21 mouse cellular contexts compared by ENCODE assay signal in genomic region chr13:12039967-12040366, GRCm38 (mm10).
DNase-seq lines count a peak whose midpoint lies in the region.
"Had no signal": no experiment of that assay in that cellular context is flagged by ENCODE, and none has a peak within 500 bp of the region (broad histone marks: within the 10 kb centered on the region; RNA-seq: fewer than 3 reads in every experiment).

No protein-coding gene starts in this region.

- H3K36me3 ChIP-seq in heart, embryonic 10.5 days: no peaks in the 10 kb centered on the region
- H3K36me3 ChIP-seq: embryonic facial prominence, embryonic 15.5 days; hindbrain, embryonic 13.5 days; liver, embryonic 13.5 days; midbrain, embryonic 12.5 days; neural tube, embryonic 15.5 days had no signal

- peak overlapping the region; percentile 56; the same call in 1 of the 2 replicates for H3K27ac ChIP-seq in heart, embryonic 10.5 days
- H3K27ac ChIP-seq: embryonic facial prominence, embryonic 15.5 days; gastrocnemius, adult 2 months; hindbrain, embryonic 13.5 days; kidney, postnatal 0 days; liver, embryonic 13.5 days; midbrain, embryonic 12.5 days; neural tube, embryonic 15.5 days had no signal

- intact Hi-C loops in heart, postnatal 10 days (cut with DNase I): no loop called here
- intact Hi-C loops in left cerebral cortex, postnatal 10 days (cut with DNase I): no loop called here

- 59% methylated on average over 3 of the region's 3 CpGs for WGBS in heart, embryonic 10.5 days

- DNase-seq in heart, embryonic 10.5 days (ENCODE audit: low spot score): no peak
- no peak for DNase-seq in heart, postnatal 10 days
- peak; percentile 42 for DNase-seq in left cerebral cortex, adult 11 months (ENCODE audit: low spot score)
- DNase-seq in left cerebral cortex, postnatal 10 days (ENCODE audit: extremely low spot score in 1 of 2, low spot score in 2 of 2): no peak
- DNase-seq in brain, adult 2 months (ENCODE audit: low read depth, low spot score): peak; percentile 86
- DNase-seq in right cerebral cortex, postnatal 36 days (ENCODE audit: low spot score in 2 of 2): peak; percentile 39 to 48
- no peak for DNase-seq in kidney, adult 9 months
- DNase-seq: adrenal gland, postnatal 36 days; cerebellum, adult 11 months; cerebellum, adult 9-11 months; gastrocnemius, adult 2 months; kidney, adult 11 months; layer of hippocampus, adult 9-11 months; liver, embryonic 13.5 days; lung, adult 2 months; lung, postnatal 14 days had no signal

- peaks cover 71% of the 10 kb centered on the region for H3K4me1 ChIP-seq in heart, embryonic 10.5 days
- H3K4me1 ChIP-seq: embryonic facial prominence, embryonic 15.5 days; hindbrain, embryonic 13.5 days; liver, embryonic 13.5 days; midbrain, embryonic 12.5 days; neural tube, embryonic 15.5 days had no signal

- H3K9me3 ChIP-seq in heart, embryonic 10.5 days: no peaks in the 10 kb centered on the region
- H3K9me3 ChIP-seq: embryonic facial prominence, embryonic 15.5 days; hindbrain, embryonic 13.5 days; liver, embryonic 13.5 days; midbrain, embryonic 12.5 days; neural tube, embryonic 15.5 days had no signal

- no peaks in the 10 kb centered on the region for H3K27me3 ChIP-seq in heart, embryonic 10.5 days (ENCODE audit: insufficient read depth, poor library complexity, severe bottlenecking)
- H3K27me3 ChIP-seq: embryonic facial prominence, embryonic 15.5 days; hindbrain, embryonic 13.5 days; liver, embryonic 13.5 days; midbrain, embryonic 12.5 days; neural tube, embryonic 15.5 days had no signal

- no peak overlapping the region for H3K4me3 ChIP-seq in heart, embryonic 10.5 days
- H3K4me3 ChIP-seq: embryonic facial prominence, embryonic 15.5 days; gastrocnemius, adult 2 months; hindbrain, embryonic 13.5 days; liver, embryonic 13.5 days; midbrain, embryonic 12.5 days; neural tube, embryonic 15.5 days had no signal

Comparison
In these comparisons a context has a peak if more than half of its experiments do, and no peak if none do; other contexts are left out.
1. DNase-seq: peak in left cerebral cortex, adult 11 months (single experiment), brain, adult 2 months (single experiment) and right cerebral cortex, postnatal 36 days (2 of 2); none in heart, embryonic 10.5 days (single experiment), heart, postnatal 10 days (0 of 2), left cerebral cortex, postnatal 10 days (0 of 2) and kidney, adult 9 months (single experiment).